Mouse (Mus musculus) 416B (cell line): ENCODE measurements around the gene Mrpl17.

ENCODE experiments used
- DNase-seq: peaks from one replicate; pipeline ENCODE4 v3.0.0; 2011; ENCODE audit warnings: low read depth

Mrpl17 gene

DNA sequence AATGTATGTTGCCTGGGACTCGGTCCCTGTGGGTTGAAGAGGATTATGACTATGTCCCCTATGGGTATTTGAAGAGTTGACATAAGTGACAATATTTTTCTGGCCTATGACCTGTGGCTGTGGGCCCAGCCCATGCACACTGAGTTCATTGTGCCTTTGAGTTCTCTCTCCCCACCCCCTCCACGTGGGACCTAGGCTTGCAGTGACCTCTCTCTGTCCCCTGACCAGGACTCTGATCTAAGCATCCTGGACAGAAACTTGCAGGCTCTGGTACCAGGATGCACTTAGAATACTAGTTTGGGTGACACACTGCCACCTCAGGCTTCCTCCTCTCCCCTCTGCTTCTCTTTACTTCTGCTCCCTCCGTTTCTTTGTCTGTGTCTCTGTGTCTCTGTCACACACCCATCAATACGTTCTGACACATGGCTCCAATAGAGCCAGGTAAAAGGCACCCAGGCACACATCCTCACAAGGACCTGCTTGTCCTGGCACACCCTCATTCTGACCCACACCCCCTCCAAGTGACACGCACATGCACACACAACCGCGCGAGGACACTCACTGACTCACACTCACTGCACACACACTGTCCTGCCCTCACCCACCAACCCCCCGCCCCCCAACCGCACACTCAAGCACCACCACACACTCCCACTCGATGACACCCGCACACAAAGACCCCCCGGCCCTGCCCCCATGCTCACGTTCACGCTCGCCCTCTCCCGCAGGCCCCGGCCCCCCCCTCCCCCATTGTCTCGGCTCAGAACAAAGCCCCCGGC, 24.2 kb downstream of the Mrpl17 start:
- no peak for DNase-seq

DNA sequence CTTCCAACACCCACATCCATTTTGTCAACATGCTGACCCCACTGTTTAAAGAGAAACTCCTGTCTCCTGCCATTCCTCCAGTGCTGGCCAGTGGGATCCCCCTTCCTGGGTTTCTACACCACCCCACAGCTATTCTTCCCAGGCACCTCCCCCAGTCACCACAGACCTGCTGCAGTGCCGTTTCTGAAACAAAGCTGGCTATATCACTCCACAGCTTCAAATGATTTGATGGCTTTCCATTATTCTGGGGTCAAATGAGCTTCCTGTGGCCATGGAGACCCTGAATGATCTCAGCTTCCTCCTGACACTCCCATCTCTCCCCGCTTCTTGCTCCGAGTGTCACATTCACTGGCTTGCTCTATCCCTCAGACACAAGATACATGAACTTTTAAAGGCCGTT, 26.3 kb downstream of the Mrpl17 start:
- no peak for DNase-seq

GRCm38 (mm10) chr7:105783861-105784260, 27.0 kb downstream of the Mrpl17 start:
- DNase-seq, result no peak

DNA sequence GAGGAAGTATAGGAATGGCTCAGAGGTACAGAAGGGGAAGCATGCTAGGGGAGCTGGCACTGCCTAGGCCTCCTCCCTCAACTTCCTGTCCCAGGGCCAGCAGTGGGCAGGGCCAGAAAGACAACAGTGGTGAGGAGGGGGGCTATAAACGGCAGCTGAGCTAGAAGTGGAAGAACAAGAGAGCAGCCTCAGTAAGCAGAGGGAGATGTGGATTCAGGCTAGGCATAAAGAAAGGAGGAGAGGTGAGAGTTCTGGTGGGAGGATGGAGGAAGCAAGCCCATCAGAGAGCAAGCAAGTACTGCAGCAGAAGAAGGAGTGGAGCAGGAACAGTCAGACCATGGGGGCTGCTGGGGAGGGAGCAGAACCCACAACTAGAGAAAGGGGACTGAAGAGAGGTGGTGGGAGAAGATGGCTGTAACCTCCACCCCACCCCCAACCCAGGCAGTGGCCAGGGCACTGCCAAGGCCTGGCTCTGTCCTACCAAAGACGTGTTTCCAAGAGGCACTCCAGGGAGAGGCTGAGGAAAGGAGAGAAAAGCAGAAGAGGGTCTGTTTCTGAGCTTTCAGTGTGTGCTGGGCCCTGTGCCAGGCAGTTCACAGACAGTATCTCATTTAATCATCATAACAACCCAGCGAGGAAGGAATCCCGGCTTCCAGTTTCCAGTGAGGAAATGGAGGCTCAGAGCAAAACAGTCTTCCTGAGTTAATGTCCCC, 32.2 kb downstream of the Mrpl17 start:
- DNase-seq, result peak; percentile 30

- peak; percentile 66 for DNase-seq
Measured at GRCm38 (mm10) chr7:105777797-105778552, 32.9 kb downstream of the Mrpl17 start.

DNA sequence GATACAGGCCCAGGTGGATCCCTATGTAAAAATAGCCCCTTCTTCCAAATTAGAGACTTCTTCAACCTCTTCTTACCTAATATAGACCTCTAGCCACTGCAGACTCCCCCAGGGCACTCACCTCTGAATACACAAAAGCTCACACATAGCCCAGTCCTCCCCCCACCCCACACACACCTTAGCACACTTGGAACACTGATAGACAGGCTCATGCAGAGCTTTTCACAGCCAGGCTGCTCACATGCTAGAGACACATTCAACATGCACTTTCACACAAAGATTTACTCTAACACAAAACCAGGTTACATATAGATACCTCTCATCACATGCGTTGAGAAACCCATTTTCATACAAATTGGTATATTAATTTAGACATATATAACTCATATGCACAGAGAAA, 33.6 kb downstream of the Mrpl17 start:
- DNase-seq, result no peak

DNA sequence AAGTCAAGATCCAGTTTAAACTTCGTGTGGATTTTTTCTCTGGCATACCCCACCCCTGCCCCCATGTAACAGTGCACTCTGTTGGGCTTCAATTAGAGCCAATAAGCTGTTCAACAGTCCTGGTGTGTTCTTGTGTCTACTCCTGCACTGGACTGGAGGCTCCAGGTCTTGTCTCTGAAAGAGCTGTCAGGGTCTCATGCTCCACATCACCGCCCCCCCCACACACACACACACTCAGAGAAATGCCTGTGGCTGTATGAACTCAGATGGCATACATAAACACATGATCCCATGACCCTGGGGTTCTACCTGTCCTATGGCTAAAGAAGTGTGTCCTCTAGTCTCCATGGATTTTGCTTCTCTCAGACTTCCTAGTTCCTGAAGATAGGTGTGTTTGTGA, 34.9 kb downstream of the Mrpl17 start:
- no peak for DNase-seq

GRCm38 (mm10) chr7:105774661-105775060, 36.2 kb downstream of the Mrpl17 start:
- DNase-seq, result no peak

GRCm38 (mm10) chr7:105773041-105773440, 37.9 kb downstream of the Mrpl17 start:
- no peak for DNase-seq

DNA sequence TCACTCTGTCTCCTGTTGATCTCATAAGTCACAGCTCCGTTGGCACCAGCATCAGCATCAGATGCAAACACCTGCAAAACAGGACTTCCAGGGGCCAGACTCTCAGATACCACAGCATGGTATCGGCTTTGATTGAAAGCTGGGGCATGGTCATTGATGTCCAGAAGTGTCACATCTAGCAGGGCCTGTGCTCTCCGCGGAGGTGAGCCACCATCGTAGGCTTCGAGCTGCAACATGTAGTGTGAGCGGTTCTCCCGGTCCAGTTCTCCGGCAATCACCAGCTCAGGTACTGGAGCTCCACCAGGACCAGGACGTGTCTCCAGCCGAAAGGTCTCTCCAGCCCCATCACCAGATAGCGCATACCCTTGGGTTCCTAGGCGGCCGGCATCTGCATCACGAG, 38.6 kb downstream of the Mrpl17 start:
- no peak for DNase-seq

DNA sequence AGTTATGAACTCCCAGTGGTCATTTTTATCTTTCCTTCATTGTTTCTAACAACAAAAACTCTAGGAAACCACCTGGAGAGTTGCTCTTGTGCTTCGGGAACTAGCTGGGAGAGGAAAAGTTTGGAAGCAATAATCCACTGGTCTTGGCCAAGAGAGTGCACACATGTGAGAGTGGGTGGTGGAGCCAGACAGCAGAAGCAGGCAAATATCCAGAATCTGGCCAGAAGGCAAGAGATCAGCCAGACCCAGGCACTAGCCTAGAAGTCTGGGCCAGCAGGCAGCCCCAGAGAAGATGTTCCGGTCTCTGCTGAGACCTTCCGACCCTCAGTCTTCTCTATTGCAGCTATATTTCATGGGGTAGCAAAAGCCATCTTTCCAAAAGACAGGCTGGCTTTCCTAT, 40.9 kb downstream of the Mrpl17 start:
- no peak for DNase-seq

DNA sequence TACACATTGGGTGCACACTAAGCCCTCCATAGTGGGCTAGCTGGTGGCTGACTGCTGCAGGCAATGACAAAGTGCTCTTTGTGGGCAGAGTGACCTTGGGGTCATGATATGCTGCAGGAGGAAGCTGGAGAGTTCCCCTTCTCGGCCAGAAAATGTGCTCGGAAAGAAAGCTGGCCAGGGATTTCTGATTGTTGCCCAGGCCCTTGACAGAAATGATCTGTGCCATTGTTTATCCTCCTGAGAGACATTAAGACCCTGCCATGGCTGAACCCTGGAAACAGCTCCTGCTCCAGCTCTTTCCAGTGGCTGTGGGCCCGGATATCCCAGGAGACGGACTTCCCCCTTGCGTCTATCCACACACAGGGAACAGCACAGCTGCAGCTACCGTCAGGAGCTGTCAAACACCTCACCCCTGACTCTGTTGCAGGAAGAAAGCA, 43.2 kb downstream of the Mrpl17 start:
- DNase-seq, result peak; percentile 58

GRCm38 (mm10) chr7:105764331-105764730, 46.6 kb downstream of the Mrpl17 start:
- no peak for DNase-seq

DNA sequence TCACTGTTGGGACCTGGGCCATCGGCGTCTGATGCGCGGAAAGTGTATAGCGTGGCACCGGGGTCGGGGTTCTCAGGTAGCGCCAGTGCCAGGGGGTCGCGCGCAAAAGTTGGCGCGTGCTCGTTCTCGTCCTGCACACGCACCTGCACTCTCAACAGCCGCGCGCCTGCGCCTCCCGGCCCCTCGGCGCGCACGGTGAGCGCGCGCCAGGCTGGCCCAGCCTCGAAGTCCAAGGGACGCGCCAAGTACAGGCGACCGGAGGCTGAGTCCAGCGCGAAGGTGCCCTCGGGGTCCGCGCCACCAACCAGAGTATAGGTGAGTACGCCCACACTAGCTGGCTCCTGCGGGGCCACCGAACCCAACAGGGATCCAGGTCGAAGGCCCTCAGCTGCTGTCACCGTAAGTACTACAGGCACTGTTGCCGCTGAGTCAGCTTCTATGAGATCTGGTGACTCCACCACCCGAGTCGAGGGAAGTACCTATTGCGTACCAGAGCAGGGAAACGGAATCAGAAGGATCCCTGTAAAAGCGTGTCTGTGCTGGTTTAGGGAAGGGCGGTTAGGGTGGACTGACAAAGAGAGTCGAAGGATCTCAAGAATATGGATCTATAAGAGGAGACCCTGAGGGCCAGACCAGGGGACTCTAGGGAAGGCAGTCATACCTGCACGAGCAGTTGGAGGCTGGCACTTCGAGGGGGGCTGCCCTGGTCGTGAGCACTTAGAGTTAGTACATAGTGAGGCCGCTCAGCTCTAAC, 48.2 kb downstream of the Mrpl17 start:
- DNase-seq, result no peak

DNA sequence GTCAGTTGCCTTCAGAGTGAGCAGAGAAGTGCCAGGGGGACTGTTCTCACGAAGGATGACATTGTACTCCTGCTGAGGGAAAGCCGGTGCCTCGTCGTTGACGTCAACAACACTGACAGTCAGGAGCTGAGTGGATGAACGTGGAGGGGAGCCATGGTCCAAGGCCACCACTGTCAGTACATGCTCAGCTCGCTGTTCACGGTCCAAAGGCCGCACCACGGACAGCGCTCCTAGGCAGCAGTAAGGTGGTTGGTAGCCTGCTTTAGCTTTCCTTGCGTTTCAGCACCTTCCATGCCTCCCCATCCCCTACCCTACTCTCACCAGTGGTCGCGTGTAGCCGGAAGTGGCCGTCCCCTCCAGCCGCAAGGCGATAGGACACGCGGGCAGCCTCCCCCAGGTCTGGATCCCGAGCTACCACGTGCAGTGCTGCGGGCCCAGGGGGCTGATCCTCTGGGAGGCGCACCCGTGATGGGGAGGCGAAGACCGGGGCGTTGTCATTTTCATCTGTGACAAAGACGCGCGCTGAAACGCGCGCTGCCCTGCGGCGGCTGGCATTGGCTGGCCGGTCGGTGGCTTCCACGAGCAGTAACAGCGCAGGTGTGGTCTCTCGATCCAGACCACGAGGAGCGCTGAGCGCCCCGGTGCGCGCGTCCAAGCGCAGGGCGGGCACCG, 49.0 kb downstream of the Mrpl17 start:
- DNase-seq, result no peak

DNA sequence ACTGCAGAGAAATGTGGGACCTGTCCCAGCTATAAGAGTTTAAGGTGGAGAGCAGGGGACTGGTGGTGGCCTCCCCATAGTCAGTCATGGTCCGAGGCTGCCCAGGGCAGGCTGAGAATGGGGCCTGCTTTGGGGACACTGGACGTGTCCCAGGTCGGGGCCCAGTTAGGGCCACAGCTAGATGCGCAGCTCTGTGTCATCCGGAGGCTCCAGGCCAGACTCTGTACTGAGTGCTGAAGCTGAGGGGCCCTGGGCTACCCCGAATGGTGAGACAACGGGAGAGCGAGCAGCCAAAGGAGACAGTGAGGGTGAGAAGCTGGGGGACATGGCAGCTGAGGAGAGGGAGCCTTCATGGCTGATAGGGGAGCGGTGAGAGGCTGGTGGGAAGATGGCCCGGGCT, 57.6 kb downstream of the Mrpl17 start:
- DNase-seq, result no peak
